Mouse (Mus musculus): ENCODE results near the gene Nr5a1.
A peak's percentile ranks its signal among the peaks of the same experiment; 100 is the strongest.

The Nr5a1 gene

DNA sequence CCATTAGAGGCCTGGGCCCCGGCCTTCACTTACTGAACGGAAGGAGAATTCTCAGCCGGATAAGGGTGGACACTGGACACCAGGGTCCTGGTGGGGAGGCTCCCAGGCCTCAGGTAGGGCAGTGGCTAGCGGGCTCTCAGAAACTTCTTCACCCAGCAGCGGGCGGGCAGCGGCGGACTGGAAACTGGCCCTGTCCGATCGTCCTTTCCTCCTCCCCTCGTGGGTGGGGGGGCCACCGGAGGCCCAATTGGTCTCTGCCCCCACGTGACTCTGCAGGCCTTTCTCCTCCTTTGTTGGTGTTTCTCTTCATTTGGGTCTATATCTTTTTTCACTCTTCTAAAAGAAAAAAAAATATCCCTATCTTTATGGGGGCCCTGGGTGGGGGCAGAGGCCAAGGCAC lies at the start of gene Nr5a1:
Nr5a1 (minus strand) TSS at position 219 of the 400 bp plus-strand sequence.
- no peak for DNase-seq (ENCODE audit: extremely low spot score, low read depth, low spot score)

DNA sequence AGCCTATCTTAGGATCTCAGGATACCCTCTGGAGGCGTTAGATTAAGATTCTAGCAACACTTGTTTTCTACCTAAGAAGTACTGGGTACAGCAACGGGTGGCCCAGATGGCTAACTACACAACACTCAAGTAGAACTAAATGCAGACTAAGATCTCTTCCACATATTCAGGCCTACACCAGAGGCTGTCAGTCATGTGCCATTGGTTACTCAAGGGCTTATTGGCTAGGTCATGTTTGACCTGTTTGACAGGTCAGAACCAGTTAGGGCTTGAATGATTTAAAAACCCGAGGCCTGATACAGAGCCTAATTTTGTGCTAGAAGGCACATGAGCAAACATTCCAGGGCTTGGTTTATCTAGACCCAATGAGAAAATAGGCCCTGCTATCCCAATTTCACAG lies 25.5 kb upstream of the Nr5a1 start:
- no peak for DNase-seq (ENCODE audit: extremely low spot score, low read depth, low spot score)

DNA sequence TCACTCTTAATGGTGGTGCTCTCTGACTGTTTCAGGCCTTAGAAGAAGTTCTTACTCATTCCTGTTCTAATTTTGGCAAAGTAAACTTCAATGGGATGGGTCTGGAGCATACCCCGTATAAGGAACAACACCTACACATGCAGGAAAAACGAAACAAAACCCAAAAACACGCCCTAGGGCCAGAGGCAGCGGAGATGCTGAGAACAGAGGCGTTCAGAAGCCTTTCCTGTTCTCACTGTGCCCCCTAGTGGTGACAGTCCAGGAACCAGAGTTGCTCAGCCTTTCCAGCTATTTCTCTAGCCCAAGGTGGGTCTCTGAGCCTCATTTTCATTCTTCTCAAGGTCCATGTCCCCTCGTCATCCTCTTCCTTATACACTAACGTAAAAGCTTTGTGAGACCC lies 25.1 kb upstream of the Nr5a1 start:
- DNase-seq (ENCODE audit: extremely low spot score, low read depth, low spot score), result peak; percentile 70

DNA sequence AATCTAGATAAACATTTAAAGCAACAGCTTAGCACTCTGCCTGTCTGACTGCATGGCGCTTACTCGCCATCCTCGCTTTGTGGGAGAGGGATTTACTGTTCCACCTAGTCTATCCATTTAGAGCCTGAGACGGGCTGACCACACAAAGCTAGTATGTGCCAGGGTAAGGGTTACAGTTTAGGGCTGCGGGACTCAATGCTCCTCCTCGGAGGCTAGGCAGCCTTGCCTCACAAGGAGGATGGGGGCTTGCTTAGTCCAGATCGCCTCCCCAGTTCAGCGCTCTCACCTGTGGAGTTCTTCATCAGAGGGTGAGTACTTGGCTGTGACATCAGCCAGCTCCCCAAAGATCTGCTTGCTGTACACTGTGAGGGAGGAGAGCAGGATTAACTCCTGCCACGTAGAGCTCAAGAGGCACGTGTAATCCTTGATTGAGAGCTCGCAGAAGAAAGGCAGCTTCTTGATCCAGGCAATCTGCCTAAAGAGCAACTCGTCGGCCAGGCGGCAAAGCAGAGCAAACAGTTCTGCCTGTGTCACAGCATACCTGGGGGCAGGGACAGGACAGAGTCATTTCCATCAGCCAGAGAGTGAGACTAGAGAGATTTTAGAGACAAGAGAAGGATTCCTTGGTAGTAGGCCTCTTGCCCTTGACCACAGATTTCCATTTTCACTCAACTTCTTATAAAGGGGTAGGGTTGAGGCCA lies 24.4 kb upstream of the Nr5a1 start:
- no peak for DNase-seq (ENCODE audit: extremely low spot score, low read depth, low spot score)

DNA sequence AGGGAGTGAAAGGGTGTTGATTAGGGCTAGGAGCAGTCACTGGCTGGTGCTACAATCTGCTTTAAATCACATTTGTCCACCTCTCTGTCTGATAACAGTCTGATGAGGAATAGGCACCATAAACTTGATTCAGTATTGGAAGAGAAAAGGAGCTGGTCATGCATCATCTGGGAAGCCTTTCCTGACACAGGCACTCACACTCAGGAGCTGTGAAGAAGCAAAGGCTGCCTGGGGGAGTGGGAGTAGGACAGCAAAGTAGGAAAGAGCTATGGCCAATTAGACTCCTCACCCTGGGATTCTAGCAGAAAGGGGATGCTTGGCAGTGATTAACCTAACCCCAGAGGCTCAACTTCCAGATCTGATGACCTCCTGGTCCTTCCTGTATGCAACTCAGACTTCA lies 21.4 kb upstream of the Nr5a1 start:
- no peak for DNase-seq (ENCODE audit: extremely low spot score, low read depth, low spot score)

DNA sequence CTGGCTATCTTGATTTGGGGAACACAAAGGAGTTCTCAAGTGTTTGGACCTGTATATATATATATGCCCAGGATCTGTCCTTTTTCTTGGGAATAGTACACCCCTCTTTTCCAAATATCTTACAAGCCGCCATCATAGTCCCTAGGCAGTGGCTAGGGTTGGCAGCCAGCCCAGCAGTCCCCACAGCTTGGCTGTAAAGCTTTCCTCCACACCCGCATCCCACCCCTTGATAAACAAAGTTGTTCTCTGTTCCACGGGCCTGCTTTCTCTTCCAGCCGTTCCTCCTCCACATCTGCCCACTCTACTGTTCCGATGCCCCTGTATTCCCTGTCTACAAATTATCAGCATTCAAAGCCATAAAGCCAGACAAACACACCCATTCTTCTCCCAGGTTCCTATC lies 20.4 kb upstream of the Nr5a1 start:
- DNase-seq (ENCODE audit: extremely low spot score, low read depth, low spot score), result no peak

DNA sequence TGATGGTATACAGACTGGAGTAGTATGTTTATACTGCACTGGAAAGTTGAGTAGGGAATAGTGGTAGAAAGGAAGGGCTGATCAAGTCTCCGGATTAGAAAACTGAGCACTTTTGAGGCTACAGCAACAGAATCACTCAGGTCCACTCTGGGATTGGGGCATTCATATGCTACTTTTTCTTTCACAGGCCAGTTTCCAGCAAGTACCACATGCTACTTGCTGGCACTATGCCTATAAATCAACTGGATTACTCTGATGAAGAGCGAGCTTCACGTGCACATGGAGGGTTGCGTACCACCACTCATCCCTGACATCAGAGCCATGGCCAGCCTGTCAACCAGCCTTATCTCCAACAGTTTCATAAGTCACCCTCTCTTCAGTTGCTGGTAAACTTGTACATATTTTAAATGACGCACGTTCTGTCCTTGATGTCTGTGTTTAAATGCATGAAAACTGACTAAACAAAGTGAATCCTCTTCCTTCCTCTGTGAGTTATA lies 16.0 kb upstream of the Nr5a1 start:
- DNase-seq (ENCODE audit: extremely low spot score, low read depth, low spot score), result no peak

DNA sequence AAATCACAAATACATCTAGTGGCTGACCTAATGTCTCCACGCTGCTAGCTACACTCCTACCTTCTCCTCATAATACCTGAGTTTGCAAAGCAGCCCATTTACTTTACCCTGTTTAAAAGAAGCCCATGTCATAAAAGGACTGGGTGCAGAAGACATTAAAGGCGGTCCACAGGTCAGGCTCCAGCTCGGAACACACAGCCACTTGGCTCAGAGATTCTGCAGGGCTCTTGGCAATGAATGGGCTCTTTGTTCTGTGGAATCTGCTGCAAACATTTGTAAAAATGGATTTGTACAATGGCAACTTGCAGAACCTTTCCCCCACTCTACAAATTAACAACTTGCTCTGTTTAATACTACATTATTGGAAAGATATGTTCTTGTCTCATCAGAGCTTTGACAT lies 11.1 kb upstream of the Nr5a1 start:
- no peak for DNase-seq (ENCODE audit: extremely low spot score, low read depth, low spot score)

DNA sequence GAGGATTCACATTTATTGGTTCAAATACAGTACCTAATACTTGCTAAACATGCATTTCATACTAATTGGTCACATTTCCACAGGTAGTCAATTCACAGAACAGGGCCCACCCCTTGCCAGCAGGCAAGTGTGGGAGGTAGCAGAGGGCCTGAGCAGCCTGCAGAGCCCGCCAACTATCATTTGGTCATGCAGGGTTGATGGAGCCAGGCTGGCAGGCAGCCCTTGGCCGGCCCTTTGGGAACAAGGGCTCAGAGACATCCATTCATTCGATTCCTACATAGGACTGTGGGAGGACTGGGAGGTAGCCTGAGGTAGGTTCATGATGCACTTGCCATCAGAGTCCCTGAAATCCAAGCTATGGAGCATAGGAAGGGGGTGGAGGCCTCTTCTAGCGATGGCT lies 9.0 kb upstream of the Nr5a1 start:
- no peak for DNase-seq (ENCODE audit: extremely low spot score, low read depth, low spot score)

DNA sequence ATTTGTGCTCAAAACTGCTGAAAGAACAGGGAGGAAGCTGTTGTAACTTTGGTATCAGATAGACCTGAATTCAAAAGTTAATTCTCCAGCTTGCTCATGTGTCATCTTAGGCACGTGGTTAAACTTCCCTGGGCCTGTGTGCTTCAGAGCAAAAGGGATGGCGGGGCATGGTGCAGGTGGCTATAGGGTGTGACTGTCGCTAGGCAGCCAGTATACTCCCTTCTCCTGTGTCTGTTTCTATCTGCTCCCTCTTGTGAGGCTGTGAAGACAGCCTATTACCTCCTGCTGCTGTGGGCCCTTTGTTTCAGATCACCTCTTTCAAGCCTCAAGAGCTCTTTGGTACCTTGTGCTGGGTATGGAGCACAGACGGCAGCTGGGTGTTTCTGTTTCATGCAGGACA lies 7.7 kb upstream of the Nr5a1 start:
- DNase-seq (ENCODE audit: extremely low spot score, low read depth, low spot score), result no peak

DNA sequence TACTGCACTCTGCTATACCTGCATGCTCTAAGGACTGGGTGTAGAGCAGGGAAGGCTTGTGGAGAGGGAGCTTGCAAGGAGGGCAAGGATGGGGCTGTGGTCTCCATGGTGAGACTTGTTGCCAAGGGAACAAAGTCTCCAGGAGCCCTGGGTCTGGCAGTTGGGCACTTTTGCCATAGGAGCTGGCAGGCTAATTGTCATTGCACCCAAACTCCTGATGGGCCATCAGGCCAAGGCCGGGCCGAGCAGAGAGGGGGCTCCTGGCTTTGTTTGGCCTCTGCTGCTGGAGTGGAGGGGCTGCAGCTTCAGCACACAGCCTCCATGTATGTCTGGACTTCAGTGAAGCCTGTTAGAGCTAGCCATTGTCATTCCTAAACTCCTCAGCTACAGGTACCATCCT lies 6.3 kb upstream of the Nr5a1 start:
- no peak for DNase-seq (ENCODE audit: extremely low spot score, low read depth, low spot score)

DNA sequence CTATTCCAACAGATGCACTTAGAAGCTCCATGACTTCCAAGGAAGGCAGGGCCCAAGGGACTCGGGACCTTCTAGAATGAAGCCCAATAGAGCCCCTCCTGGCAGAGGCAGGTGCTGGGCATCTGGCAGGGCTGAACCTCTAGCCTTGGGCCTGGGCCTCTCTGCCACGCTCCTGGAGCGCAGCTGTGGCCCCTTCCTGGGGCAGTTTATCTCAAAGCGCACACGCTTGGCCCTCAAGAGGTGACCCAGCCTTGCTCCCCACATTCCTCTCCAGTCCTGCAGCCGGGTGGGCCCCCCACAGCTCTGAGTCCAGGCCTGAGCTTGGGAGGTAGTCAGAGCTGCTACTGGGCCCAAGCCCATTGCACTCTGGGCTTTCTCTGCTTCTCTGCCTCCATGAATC lies 5.0 kb upstream of the Nr5a1 start:
- no peak for DNase-seq (ENCODE audit: extremely low spot score, low read depth, low spot score)

DNA sequence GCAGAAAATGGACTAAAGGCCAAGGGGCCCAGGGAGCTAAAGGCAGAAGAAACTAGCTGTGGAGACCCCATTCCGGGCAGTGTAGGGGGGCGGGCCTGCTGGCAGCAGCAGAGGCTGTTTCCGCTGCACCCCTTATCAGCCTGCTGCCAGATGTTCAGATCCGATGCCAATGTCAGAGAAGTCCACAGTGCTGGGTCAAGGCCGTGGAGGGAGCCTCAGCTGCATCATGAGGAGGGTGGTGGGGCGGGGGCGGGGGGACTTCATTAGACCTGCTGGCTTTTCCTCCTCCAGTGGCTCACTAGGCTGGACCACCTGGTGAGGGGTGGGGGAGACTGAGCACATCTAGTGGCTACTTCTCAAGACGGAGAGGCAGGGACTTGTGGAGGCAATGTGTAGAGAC lies 4.3 kb upstream of the Nr5a1 start:
- DNase-seq (ENCODE audit: extremely low spot score, low read depth, low spot score), result no peak

DNA sequence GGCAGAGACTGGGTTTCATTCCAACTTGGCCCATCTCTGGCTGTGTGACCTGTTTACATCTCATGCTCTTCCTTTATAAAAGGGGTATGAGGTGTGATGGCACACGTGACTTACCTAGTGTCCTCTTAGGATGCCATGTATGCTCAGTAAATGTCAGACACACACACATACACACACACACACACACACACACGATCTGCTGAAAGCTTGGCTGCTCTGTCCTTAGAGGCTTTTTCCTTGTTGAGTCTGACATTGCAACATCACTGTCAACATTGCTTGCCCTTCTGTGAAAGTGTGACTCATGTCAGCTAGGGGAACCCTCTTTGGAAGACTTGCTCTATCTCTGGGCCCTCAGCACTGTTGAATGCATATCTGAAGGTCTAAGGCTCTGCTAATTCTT lies 3.1 kb upstream of the Nr5a1 start:
- DNase-seq (ENCODE audit: extremely low spot score, low read depth, low spot score), result no peak

DNA sequence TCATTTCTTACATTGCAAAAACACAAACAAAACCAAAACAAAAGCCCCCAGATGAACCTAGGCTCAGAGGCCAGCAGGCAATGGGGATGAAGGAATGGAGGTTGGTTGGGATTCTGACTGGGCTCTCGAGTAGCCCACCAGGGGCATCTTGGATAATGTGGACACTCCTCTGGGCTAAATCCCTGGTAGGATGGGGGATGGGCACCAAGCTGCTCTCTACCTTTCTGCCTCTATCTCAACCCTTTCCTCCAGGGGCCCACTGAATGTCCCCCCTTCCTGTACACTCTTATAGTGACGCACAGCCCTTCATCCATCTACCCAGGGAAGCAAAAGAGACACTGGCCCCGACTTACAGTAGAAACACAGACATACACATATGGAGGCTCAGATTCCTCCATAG lies 746 bp downstream of the Nr5a1 start:
- no peak for DNase-seq (ENCODE audit: extremely low spot score, low read depth, low spot score)

DNA sequence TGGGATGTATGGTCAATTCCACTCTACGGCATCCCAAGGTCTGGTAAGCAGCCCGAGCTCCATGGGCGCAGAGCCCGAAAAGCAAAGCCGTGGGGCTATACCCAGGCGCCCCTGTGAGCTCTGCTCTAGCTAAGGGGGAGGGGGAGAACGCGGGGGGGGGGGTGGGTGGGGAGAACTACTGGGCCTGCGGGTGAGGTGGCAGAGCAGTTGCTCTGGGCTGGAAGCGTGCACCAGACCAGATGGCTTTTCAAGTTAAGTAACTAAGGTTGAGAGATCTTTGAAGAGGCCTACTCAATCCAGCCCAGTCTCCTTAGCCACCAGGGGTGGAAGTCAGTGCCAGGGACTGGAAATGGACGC lies 1.6 kb downstream of the Nr5a1 start:
- no peak for DNase-seq (ENCODE audit: extremely low spot score, low read depth, low spot score)

DNA sequence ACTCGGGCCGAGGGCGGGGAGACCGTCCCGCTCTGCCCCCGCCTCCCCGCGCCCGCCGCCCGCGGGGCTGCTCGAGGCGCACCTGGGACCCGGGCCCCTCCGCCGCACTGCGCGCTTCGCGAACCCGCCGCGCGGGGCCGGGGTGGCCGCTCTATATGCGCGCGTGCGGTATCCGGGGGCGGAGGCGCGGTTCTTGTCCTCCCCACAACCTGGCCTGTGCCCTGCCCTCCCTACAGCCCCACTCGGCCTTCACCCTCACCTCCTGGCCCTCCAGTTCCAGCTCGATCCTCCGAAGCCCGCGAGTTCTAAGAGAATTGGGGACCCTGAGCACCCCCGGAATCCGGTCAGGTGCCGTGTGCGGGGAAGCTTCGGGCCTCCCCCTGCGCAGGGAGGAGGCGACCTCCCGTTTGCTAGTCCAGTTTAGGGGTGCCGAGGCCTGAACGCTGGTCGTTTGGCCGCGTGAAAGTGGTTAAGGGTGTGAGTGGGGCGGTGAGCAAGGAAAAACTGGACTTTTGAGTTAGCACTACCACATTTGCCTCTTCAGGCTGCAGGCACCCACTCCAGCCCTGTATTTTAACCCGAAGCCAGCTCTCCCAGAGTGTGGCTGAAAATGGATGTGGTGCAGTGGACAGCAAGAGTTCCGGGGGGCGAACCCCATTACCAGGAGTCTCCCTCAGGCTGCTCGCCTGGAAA lies 2.1 kb downstream of the Nr5a1 start:
- no peak for DNase-seq (ENCODE audit: extremely low spot score, low read depth, low spot score)

DNA sequence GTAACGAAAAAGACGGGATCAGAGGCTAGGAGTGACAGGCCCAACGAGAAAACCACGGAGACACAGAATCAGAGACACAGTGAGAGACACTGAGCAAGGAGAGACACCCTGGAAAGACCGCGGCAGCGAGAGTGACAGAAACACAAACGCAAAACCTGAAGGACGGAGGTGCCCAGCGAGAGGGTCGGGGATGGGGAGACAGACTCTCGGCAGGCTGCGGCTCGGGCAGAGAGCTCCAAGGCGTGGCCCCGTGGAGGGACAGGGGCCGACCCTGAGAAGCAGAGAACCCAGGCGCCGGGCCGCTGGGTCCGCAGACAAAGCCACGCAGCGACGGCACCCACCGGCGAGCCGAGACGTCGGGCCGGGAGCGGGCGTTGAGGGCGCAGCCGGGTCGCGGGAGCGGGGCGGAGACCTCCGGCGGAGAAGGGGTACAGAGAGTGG lies 2.9 kb downstream of the Nr5a1 start:
- DNase-seq (ENCODE audit: extremely low spot score, low read depth, low spot score), result no peak

DNA sequence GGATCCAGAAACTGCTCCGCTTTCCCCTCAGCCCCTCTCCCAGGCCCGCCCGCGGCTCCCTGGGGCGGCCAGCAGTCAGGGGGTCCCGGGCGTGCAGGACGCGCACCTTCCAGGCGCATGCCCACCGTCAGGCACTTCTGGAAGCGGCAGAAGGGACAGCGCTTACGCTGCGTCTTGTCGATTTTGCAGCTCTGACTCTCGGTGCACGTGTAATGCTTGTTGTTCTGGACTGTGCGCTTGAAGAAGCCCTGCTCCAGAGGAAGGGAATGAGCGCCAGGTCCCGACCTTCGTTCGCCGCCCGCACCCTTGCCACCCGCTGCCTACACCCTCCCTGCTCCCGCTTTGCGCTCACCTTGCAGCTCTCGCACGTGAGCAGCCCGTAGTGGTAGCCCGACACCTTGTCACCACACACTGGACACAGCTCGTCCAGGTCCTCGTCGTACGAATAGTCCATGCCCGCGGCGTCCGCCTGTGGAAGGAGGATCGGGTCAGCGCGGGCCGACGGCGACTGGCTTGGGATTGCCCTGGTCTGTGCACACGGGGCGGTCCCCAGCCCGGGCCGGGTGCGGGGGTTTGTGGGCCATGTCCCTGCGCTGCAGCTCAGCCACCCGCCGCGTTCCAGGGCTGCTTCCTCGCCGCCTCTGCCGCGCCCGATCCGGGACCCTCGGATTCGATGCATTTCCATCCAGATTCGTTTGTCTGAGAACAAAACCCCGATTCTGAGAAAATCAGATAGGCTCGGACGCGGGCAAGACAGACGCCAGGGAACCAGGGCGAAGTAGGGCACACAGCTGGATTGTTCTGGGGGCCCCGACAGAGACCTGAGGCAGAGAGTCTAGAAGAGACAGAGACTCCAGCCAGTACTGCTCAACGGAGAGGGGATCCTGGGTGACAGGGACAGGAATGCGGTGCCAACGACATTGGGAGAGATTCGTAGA lies 3.8 kb downstream of the Nr5a1 start:
- DNase-seq (ENCODE audit: extremely low spot score, low read depth, low spot score), result no peak

DNA sequence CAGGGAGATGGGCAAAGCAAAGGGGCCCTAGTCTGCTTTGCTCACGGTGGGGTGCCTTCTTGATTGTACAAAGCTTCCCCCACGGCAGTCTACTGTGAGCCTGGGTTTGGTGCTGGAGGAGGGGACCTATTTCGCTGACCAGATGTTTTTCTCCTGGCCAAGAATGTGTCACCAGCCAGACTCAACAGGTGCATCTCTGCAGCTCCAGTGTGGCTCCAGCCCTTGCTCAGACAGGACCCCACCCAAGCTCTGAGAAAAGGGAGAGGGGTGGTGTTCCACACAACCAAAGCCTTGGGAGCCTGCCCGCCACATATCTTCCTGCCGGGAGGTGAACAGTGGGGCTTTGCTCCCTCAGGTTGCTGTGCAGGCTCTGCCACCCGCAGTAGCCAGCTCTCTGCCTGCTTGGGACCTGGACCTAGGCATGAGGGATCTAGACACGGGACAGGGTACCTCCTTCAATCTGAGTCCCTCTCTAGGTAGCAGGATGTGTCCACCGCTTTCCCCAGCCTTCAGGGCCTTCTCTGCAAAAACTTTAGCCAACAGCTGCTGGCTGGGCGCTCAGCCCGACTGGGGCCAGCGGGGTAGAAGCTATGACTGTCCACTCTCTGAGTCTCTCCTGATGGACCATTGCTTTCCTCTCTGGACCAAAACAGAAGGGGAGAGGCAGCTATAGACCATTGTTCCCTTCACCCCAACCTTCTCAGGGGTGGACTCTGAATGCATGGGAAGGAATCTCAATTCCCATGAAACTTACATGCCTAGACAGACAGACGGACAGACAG lies 5.2 kb downstream of the Nr5a1 start:
- DNase-seq (ENCODE audit: extremely low spot score, low read depth, low spot score), result no peak

DNA sequence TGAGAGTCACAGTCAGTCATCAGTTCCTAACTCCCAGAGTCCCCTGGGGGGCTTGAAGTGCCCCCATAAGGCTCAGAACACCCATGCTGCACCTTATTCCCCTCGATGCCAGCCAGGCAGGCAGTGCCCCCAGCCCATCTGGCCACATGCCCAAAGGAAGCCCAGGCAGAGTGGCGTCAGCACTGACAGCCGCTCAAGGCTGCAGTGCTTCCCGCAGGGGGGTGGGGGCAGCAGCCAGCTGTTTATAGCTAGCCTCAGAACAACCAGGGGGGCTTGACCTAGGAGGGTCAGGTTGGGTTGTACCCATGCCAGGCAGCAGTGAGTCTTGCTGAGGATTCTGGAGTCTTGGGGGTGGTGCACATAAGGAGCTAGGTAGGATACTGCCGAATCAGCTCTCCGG lies 7.7 kb downstream of the Nr5a1 start:
- no peak for DNase-seq (ENCODE audit: extremely low spot score, low read depth, low spot score)
